Mouse (Mus musculus): ENCODE measurements around the gene 1700109H08Rik. TPM values are rescaled to one million over a fixed set of nuclear protein-coding genes. Genes with fewer than 3 reads are reported as not detected.
"Not testable (repeated sequence)": the region's sequence is repeated elsewhere in the genome, so short reads cannot be mapped to it uniquely, and the experiment has no call there.

1700109H08Rik gene
- total RNA-seq, 2 experiments from 2014 or later = 2.7 to 3.3 TPM

DNA sequence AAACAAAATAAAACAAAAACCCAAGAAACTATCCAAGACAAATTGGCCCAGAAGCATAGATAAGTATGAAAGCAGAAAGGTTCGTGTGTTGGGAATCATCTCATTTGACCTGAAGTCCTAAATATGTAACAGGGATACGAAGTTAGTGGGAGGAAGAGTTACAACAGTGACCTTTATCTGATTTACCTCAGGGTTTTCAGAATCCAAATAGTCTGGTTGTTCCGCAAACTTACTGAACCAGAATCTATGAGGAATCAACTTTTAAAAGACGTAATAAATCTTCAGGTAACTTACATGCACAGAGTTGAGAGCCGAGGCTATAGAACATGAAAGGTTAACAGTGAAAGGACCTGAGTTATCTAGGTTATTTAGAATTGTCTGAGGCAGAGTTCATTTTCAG is 27.4 kb downstream of the 1700109H08Rik start:
- DNase-seq (ENCODE audit: low spot score in 2 of 2) = no peak

DNA sequence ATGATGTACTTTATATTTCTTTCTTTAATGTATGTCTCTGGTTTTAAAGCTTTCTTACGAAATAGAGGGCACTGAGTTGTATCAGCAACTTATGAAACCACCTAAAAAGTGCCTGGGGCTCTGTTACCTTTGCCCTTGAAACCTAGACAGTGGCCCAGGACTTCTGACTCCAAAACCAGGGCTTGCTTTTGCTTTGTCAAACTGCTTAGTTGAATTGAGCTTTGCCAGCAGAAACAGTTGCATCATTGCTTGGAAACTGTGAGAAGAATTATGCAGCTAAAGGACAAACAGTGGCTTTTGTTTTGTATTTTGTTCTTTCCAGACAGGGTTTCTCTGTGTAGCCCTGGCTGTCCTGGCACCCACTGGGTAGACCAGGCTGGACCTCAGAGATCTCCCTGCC is 28.9 kb downstream of the 1700109H08Rik start:
- no peak for DNase-seq (ENCODE audit: low spot score in 2 of 2)

DNA sequence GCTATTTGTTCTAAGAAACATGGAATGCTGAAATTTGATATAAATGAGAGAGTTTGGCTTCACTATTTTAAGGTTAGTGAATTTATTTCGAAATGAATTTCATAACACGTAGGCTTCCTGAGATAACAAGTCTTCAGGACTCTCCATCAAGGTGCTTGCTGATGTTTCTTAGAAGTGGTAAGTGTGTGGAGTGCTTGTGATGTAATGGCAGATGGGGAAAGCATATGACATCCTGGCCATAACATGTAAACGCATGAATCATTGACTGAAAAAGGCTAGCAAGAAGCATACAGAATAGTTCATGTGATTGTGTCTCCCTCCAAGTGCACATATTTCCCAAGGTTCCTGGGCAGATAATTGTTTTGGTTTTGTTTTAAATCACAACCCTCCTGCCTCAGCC is 29.4 kb downstream of the 1700109H08Rik start:
- no peak for DNase-seq (ENCODE audit: low spot score in 2 of 2)

DNA sequence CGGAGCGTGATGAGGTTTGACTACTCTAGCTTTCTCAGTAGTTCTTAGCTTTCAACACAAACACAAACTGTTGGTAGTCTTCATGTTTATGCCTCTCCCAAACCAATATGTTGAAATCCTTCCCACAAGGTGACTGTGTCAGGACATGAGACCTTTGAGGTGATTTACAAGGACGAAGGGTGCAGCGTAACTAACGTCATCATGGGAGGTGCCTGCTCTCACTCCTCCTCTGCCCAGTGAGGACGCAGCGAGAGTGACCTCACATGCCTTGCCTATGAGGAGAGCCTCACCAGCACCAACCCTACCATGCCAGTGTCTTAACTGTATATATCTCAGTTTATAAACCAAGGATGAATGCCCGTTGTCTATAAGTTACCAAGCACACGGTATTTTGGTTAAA is 35.7 kb downstream of the 1700109H08Rik start:
- DNase-seq (ENCODE audit: low spot score in 2 of 2) = no peak

DNA sequence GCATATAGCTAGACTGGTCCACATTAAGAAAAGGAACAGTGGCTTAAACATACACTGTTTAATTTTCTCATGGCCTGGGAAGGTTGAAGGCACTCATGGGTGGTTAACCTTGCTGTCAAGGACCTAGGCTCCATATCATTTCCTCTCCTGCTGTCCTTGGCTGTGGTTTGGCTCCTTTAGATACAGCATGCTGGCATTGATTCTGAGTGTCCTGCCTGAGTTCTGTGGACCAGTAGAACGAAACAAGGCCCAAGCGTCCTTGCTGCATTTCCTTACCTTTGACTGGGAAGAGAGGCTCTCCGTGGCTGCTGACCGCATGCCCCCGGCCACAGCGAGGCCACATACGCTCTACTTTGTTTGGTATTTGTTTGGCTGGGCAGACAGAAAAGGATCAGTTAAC is 37.9 kb downstream of the 1700109H08Rik start:
- DNase-seq (ENCODE audit: low spot score in 2 of 2) = no peak

DNA sequence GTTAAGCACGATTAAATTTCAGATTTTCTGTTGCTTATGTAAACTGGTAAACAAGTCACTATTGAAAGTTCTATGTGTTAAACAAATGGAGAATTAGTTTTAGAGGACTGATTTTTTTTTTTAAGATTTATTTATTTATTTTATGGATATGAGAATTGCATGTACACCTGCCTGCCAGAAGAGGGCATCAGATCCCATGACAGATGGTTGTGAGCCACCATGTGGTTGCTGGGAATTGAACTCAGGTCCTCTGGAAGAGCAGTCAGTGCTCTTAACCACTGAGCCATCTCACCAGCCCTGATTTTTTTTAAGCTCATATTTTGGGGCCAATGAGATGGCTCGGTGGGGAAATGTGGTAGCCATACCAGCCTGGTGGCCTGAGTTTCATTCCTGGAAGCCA is 40.5 kb downstream of the 1700109H08Rik start:
- not testable (repeated sequence) for DNase-seq (ENCODE audit: low spot score in 2 of 2)

DNA sequence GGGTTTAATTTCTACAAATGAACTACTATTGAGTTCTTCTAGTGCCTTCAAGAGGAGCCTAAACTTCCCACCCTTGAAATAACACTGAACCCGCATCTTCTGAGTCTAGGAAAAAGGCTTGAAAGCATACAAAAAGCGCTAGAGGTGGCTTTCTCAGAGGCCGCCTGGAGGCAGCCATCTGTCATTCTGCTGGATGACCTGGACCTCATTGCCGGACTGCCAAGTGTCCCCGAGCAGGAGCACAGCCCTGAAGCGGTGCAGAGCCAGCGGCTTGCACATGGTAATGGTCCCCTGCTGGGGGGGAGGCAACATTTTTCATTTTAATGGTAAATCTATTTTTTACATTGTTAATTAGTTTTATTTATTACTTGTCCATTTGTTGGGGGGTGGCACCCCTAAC is 49.1 kb downstream of the 1700109H08Rik start:
- no peak for DNase-seq (ENCODE audit: low spot score in 2 of 2)

DNA sequence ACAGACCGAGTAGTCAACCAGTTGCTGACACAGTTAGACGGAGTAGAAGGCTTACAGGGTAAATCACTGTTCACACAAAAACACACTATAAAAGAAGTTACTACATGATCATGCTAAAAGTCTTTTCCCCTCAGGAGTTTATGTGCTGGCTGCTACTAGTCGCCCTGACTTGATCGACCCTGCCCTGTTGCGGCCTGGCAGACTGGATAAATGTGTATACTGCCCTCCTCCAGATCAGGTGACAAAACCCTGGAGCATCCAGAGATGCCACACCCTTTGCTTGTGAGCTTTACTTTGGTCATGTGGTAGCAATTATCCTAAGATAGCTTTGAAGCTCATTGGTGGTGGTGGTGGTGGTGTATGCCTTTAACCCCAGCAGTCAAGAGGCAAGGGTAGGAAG is 58.7 kb downstream of the 1700109H08Rik start:
- DNase-seq (ENCODE audit: low spot score in 2 of 2) = no peak

DNA sequence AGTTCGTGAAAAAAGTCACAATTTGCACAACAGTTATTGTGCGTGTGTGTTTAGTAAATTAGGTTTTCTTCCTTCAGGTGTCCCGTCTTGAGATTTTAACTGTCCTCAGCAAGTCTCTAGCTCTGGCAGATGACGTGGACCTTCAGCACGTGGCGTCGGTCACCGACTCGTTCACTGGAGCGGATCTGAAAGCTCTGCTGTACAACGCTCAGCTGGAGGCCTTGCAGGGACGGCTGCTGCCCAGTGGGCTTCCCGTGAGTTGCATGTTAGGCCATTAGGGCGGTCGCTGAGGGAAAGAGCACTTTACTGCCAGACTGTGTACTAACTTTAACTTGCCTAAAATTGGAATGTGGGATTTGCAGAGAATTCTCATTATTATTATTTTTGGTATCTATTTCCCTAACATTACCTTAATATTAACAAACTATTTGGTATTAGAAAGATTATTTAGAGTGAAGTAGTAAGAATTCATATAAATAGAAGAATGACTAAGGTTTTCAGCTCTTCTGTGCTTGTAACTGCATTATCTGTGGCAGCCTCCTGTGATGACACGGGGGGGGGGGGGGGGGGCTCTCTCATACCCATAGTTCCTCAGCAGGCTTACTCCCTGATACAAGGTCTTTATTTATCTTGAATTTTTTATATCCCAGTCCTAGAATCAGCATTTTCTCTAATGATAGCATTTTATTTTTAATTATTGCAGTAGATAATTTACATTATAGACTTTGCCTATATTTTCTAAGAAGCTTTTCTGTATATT is 60.3 kb downstream of the 1700109H08Rik start:
- no peak for DNase-seq (ENCODE audit: low spot score in 2 of 2)

DNA sequence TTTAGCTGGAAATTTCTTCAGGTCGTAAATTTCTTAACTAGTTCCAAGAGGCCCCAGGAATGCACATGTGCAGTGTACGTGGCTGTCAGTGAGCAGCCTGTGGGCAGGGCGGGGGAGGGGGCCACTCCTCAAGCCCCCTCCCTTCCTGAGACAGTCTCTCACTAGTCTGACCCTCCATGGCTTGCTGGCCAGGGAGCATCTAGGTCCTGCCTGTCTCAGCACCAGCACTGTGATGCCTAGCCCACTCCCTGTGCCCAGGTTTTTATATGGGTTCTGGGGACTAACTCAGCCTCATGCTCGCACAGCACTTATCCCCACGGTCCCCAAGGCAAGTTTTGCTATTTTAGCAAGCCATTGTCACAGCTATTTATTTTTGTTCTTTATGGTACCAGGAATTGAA is 60.9 kb downstream of the 1700109H08Rik start:
- no peak for DNase-seq (ENCODE audit: low spot score in 2 of 2)

DNA sequence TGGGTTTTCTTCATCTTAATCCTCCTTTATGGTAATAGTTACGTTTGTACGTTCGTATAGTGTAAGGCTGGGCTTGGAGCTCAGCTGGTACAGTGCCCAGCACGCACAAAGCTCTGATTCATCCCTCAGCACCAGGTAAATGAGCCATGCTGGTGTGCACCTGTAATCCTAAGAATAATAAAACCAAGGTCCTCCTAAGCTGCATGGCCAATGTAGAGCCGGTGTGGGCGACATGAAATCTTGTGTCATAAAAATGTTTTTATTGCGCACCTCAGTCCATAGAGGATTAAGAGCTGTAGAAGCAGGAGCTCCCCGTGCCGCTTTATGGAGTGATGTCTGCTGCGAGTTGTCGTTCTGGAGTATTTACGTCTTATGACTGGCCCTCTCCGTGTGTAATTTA is 61.9 kb downstream of the 1700109H08Rik start:
- no peak for DNase-seq (ENCODE audit: low spot score in 2 of 2)

DNA sequence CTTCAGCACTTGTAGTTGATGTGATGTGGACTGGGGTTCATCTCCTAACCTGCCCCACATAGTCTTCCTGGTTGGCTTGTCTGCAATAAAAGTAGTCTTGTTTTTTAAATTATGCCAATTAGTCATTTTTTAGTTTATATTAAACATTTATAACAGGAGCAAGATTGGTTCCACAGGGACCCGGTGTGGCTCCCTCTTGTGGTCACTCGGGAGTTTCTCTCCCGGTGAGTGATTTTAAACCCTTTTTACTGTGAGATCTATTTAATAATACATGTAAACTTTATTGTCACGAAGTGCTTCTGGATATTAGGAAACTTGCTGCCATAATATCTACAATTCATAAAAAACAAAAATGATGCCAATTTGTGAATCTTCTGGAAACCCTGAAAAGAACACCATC is 62.6 kb downstream of the 1700109H08Rik start:
- no peak for DNase-seq (ENCODE audit: low spot score in 2 of 2)

Other genes with a start within 250 kb of the 1700109H08Rik start
- gene Cdk6, start 230.1 kb upstream of the 1700109H08Rik start, total RNA-seq (2021) = 10 to 100 TPM in 1 of 2 experiments, 1 to 10 TPM in 1; 9.5 to 17.1 TPM
- gene Fam133b, start 27.7 kb upstream of the 1700109H08Rik start, total RNA-seq (2021) = 10 to 100 TPM; 28.2 to 30.8 TPM
- 10 to 100 TPM; 19.3 to 32.2 TPM for gene Pex1, start 24.5 kb downstream of the 1700109H08Rik start, total RNA-seq (2021)
- 10 to 100 TPM in 1 of 2 experiments, 1 to 10 TPM in 1; 7.6 to 10.8 TPM for gene Rbm48, start 25.0 kb downstream of the 1700109H08Rik start, total RNA-seq (2021)
- not detected for gene Tmbim7, start 79.6 kb downstream of the 1700109H08Rik start, total RNA-seq (2021)
- 100 to 1,000 TPM; 154 to 167 TPM for gene Gatad1, start 85.6 kb downstream of the 1700109H08Rik start, total RNA-seq (2021)
- gene Ankib1, start 231.4 kb downstream of the 1700109H08Rik start, total RNA-seq (2021) = 10 to 100 TPM; 53.7 to 84.6 TPM
- gene Krit1, start 231.6 kb downstream of the 1700109H08Rik start, total RNA-seq (2021) = 10 to 100 TPM; 43.7 to 52.4 TPM

All from adrenal gland, adult 18-20 months (tissue).